In genomic region chr8:36028121-36028955, GRCm38 (mm10) we compare ENCODE assay signal across 14 mouse cellular contexts.
A peak's percentile ranks its signal among the peaks of the same experiment; 100 is the strongest.
DNase-seq lines count a peak whose midpoint lies in the region; ATAC-seq lines count a peak whose summit lies in the region.
"Had no signal": no experiment of that assay in that cellular context is flagged by ENCODE, and none has a peak within 500 bp of the region (broad histone marks: within the 10 kb centered on the region; RNA-seq: fewer than 3 reads in every experiment).

No protein-coding gene starts in this region.

- 85% methylated on average over 9 of the region's 9 CpGs for WGBS in heart, embryonic 10.5 days
- WGBS in midbrain, embryonic 15.5 days, result 93% methylated on average over 9 of the region's 9 CpGs

- H3K9me3 ChIP-seq in heart, embryonic 10.5 days, result no peaks in the 10 kb centered on the region
- H3K9me3 ChIP-seq in midbrain, embryonic 15.5 days, result no peaks in the 10 kb centered on the region
- H3K9me3 ChIP-seq: forebrain, embryonic 15.5 days; liver, embryonic 13.5 days had no signal

- peaks cover 14% of the 10 kb centered on the region; the same call in 1 of the 2 replicates for H3K4me1 ChIP-seq in heart, embryonic 10.5 days
- no peaks in the 10 kb centered on the region for H3K4me1 ChIP-seq in midbrain, embryonic 15.5 days
- H3K4me1 ChIP-seq: forebrain, embryonic 15.5 days; liver, embryonic 13.5 days had no signal

- DNase-seq in heart, adult 11 months, result peak; percentile 39
- DNase-seq in heart, embryonic 10.5 days (ENCODE audit: low spot score), result no peak
- peak; percentile 41 for DNase-seq in thymus, postnatal 4 days
- DNase-seq in cerebellum, adult 9-10 months, result no peak
- DNase-seq in heart, adult 18-20 months, result no peak
- DNase-seq: heart, postnatal 10 days; kidney, adult 18-20 months; kidney, postnatal 14 days; liver, embryonic 13.5 days had no signal

- H3K36me3 ChIP-seq in heart, embryonic 10.5 days, result no peaks in the 10 kb centered on the region
- H3K36me3 ChIP-seq in midbrain, embryonic 15.5 days (replicated peaks), result no peaks in the 10 kb centered on the region
- H3K36me3 ChIP-seq: forebrain, embryonic 15.5 days; liver, embryonic 13.5 days had no signal

- peak; percentile 88 for ATAC-seq in common myeloid progenitor, adult 5-6 weeks (replicated peaks; ENCODE audit: low read depth, poor library complexity, severe bottlenecking)
- peak; percentile 53 for ATAC-seq in monocyte, adult 5-6 weeks (replicated peaks; ENCODE audit: insufficient number of reproducible peaks, low FRiP score, low TSS enrichment, poor library complexity, severe bottlenecking)
- no peak for ATAC-seq in midbrain, embryonic 15.5 days (replicated peaks)
- ATAC-seq: forebrain, embryonic 15.5 days had no signal

- H3K4me2 ChIP-seq in midbrain, embryonic 15.5 days, result no peak overlapping the region
- H3K4me2 ChIP-seq: forebrain, embryonic 15.5 days; hindbrain, embryonic 14.5 days; liver, embryonic 13.5 days had no signal

- no peaks in the 10 kb centered on the region for H3K27me3 ChIP-seq in heart, embryonic 10.5 days (ENCODE audit: insufficient read depth, poor library complexity, severe bottlenecking)
- H3K27me3 ChIP-seq in midbrain, embryonic 15.5 days (replicated peaks), result no peaks in the 10 kb centered on the region
- H3K27me3 ChIP-seq: forebrain, embryonic 15.5 days; liver, embryonic 13.5 days had no signal

- no peak overlapping the region for H3K4me3 ChIP-seq in heart, embryonic 10.5 days
- no peak overlapping the region for H3K4me3 ChIP-seq in midbrain, embryonic 15.5 days
- H3K4me3 ChIP-seq: forebrain, embryonic 15.5 days; liver, embryonic 13.5 days had no signal

- H3K27ac ChIP-seq in heart, embryonic 10.5 days, result no peak overlapping the region
- H3K27ac ChIP-seq in midbrain, embryonic 15.5 days, result no peak overlapping the region
- H3K27ac ChIP-seq: forebrain, embryonic 15.5 days; liver, embryonic 13.5 days had no signal

- no peak overlapping the region for H3K9ac ChIP-seq in midbrain, embryonic 15.5 days
- H3K9ac ChIP-seq: forebrain, embryonic 15.5 days; hindbrain, embryonic 14.5 days; liver, embryonic 13.5 days had no signal

Comparison
In these comparisons a context has a peak if more than half of its experiments do, and no peak if none do; other contexts are left out.
1. DNase-seq: peak in heart, adult 11 months (single experiment) and thymus, postnatal 4 days (single experiment); none in heart, embryonic 10.5 days (single experiment), cerebellum, adult 9-10 months (single experiment) and heart, adult 18-20 months (0 of 2).